Mouse (Mus musculus): ENCODE measurements around the gene Pafah1b2.

GRCm38 (mm10) chr9:45953511-45954293 is 58.8 kb downstream of the Pafah1b2 start:
- no peak for TF ChIP-seq CTCF (IDR thresholded peaks at IDR 0.05; ENCODE audit: insufficient read depth, low read depth, low read length)
- no peak for TF ChIP-seq POLR2A (IDR thresholded peaks at IDR 0.05; ENCODE audit: insufficient read depth, low read depth, low read length)

All from olfactory bulb, adult 2 months (tissue).